Mouse (Mus musculus): ENCODE results near the gene Itga9.

- TF ChIP-seq EP300 (IDR thresholded peaks at IDR 0.05; ENCODE audit: low read depth) (no peak), CTCF (IDR thresholded peaks at IDR 0.05; ENCODE audit: low read depth) (no peak)
These were observed 335.5 kb downstream of the Itga9 start for GRCm38 (mm10) chr9:118942030-118942429.

Measured in liver, embryonic 14.5 days (tissue).